Mouse (Mus musculus) urinary bladder, adult 18-20 months (tissue): ENCODE data around the gene Vamp5.

Experiments
- DNase-seq, 2 experiments: peaks; one replicate each; pipeline ENCODE4 v3.0.0; 2022; ENCODE audit warnings: low spot score in 2 of 2, mixed read lengths in 2 of 2

The Vamp5 gene

GRCm38 (mm10) chr6:72346261-72346660 lies 34.0 kb downstream of the Vamp5 start:
- no peak for DNase-seq

GRCm38 (mm10) chr6:72345633-72346032 lies 34.6 kb downstream of the Vamp5 start:
- DNase-seq, result no peak

GRCm38 (mm10) chr6:72345074-72345567 lies 35.1 kb downstream of the Vamp5 start, which contains the start of gene Usp39:
Gene Usp39 (minus strand): TSS chr6:72345184.
- DNase-seq, result peak; percentile 81 to 87

- DNase-seq, result no peak
Observed at GRCm38 (mm10) chr6:72344396-72345073, 35.7 kb downstream of the Vamp5 start.

GRCm38 (mm10) chr6:72340481-72340880 lies 39.8 kb downstream of the Vamp5 start:
- DNase-seq, result no peak

- no peak for DNase-seq
Observed at GRCm38 (mm10) chr6:72333111-72333510, 47.2 kb downstream of the Vamp5 start.

GRCm38 (mm10) chr6:72330133-72330532 lies 50.1 kb downstream of the Vamp5 start:
- DNase-seq, result no peak

GRCm38 (mm10) chr6:72329019-72329418 lies 51.2 kb downstream of the Vamp5 start:
- no peak for DNase-seq

GRCm38 (mm10) chr6:72326274-72326673 lies 54.0 kb downstream of the Vamp5 start:
- peak in 1 of 2 experiments; percentile 34 for DNase-seq

- no peak for DNase-seq
Observed at GRCm38 (mm10) chr6:72323786-72324508, 56.3 kb downstream of the Vamp5 start.

GRCm38 (mm10) chr6:72322936-72323335 lies 57.3 kb downstream of the Vamp5 start:
- DNase-seq, result no peak

GRCm38 (mm10) chr6:72319019-72319418 lies 61.2 kb downstream of the Vamp5 start:
- no peak for DNase-seq
